Mouse (Mus musculus) liver, postnatal 0 days (tissue): ENCODE results near the gene Saysd1.

Experiments
- CTCF ChIP-seq: sonication (generic); IDR thresholded peaks from 2 replicates; pipeline ENCODE4 v1.5.1; 2016; ENCODE audit warnings: antibody characterized with exemption, low read depth
- EP300 ChIP-seq: IDR thresholded peaks from 2 replicates; pipeline ENCODE4 v1.6.1; 2016; ENCODE audit warnings: antibody characterized with exemption, low read depth, mild to moderate bottlenecking

GRCm38 (mm10) chr14:20180751-20181162, 42.4 kb upstream of the Saysd1 start:
- TF ChIP-seq CTCF (no peak), EP300 (no peak)
